Mouse (Mus musculus) G1E (cell line): ENCODE measurements around the gene Naa35.

Source experiments
- CTCF ChIP-seq: IDR thresholded peaks from 2 replicates; pipeline ENCODE4 v1.5.1; 2012; ENCODE audit warnings: low read depth, low read length, inconsistent platforms, mixed read lengths
- GATA1 ChIP-seq: IDR thresholded peaks from 2 replicates; pipeline ENCODE4 v1.6.1; 2012; ENCODE audit warnings: borderline replicate concordance, low read length, inconsistent platforms, mixed read lengths
- GATA2 ChIP-seq: IDR thresholded peaks from 2 replicates; pipeline ENCODE4 v1.6.1; 2012; ENCODE audit warnings: low read depth, low read length, inconsistent platforms, borderline replicate concordance

- TF ChIP-seq CTCF (no peak), GATA1 (no peak), GATA2 (no peak)
These were observed 28.4 kb upstream of the Naa35 start for GRCm38 (mm10) chr13:59556670-59557069.
